Mouse (Mus musculus): ENCODE results near the gene Ano9. TPM values are rescaled to one million over a fixed set of nuclear protein-coding genes. Genes with fewer than 3 reads are reported as not detected.
A peak's percentile ranks its signal among the peaks of the same experiment; 100 is the strongest.

Ano9 gene
- total RNA-seq, 1 experiment from 2014 or later: not detected

GRCm38 (mm10) chr7:141077841-141078240 lies 39.8 kb downstream of the Ano9 start, which contains the start of gene Pkp3:
Gene Pkp3 (plus strand): TSS chr7:141078218.
- ATAC-seq (replicated peaks in 1 of 2; ENCODE audit: insufficient read depth in 1 of 2, low FRiP score in 2 of 2, low TSS enrichment in 1 of 2, low read depth in 1 of 2, poor library complexity in 2 of 2, severe bottlenecking in 2 of 2): no peak

GRCm38 (mm10) chr7:141073782-141074181 lies 43.8 kb downstream of the Ano9 start:
- no peak for ATAC-seq (replicated peaks in 1 of 2; ENCODE audit: insufficient read depth in 1 of 2, low FRiP score in 2 of 2, low TSS enrichment in 1 of 2, low read depth in 1 of 2, poor library complexity in 2 of 2, severe bottlenecking in 2 of 2)

GRCm38 (mm10) chr7:141072017-141072745 lies 45.4 kb downstream of the Ano9 start:
- peak; percentile 67 to 71 for ATAC-seq (replicated peaks in 1 of 2; ENCODE audit: insufficient read depth in 1 of 2, low FRiP score in 2 of 2, low TSS enrichment in 1 of 2, low read depth in 1 of 2, poor library complexity in 2 of 2, severe bottlenecking in 2 of 2)

GRCm38 (mm10) chr7:141070058-141070862 lies 47.3 kb downstream of the Ano9 start:
- peak; percentile 14 to 35; a peak in 1 of 4 replicates for ATAC-seq (replicated peaks in 1 of 2; ENCODE audit: insufficient read depth in 1 of 2, low FRiP score in 2 of 2, low TSS enrichment in 1 of 2, low read depth in 1 of 2, poor library complexity in 2 of 2, severe bottlenecking in 2 of 2)

- ATAC-seq (replicated peaks in 1 of 2; ENCODE audit: insufficient read depth in 1 of 2, low FRiP score in 2 of 2, low TSS enrichment in 1 of 2, low read depth in 1 of 2, poor library complexity in 2 of 2, severe bottlenecking in 2 of 2): no peak
These were observed 49.3 kb downstream of the Ano9 start for GRCm38 (mm10) chr7:141068351-141068750.

GRCm38 (mm10) chr7:141064576-141064975 lies 53.0 kb downstream of the Ano9 start:
- no peak for ATAC-seq (replicated peaks in 1 of 2; ENCODE audit: insufficient read depth in 1 of 2, low FRiP score in 2 of 2, low TSS enrichment in 1 of 2, low read depth in 1 of 2, poor library complexity in 2 of 2, severe bottlenecking in 2 of 2)

GRCm38 (mm10) chr7:141064175-141064574 lies 53.4 kb downstream of the Ano9 start:
- peak; percentile 48 to 50; a peak in 3 of 4 replicates for ATAC-seq (replicated peaks in 1 of 2; ENCODE audit: insufficient read depth in 1 of 2, low FRiP score in 2 of 2, low TSS enrichment in 1 of 2, low read depth in 1 of 2, poor library complexity in 2 of 2, severe bottlenecking in 2 of 2)

- ATAC-seq (replicated peaks in 1 of 2; ENCODE audit: insufficient read depth in 1 of 2, low FRiP score in 2 of 2, low TSS enrichment in 1 of 2, low read depth in 1 of 2, poor library complexity in 2 of 2, severe bottlenecking in 2 of 2): no peak
These were observed 54.3 kb downstream of the Ano9 start for GRCm38 (mm10) chr7:141063353-141063752.

- no peak for ATAC-seq (replicated peaks in 1 of 2; ENCODE audit: insufficient read depth in 1 of 2, low FRiP score in 2 of 2, low TSS enrichment in 1 of 2, low read depth in 1 of 2, poor library complexity in 2 of 2, severe bottlenecking in 2 of 2)
These were observed 55.1 kb downstream of the Ano9 start for GRCm38 (mm10) chr7:141062525-141062924.

- ATAC-seq (replicated peaks in 1 of 2; ENCODE audit: insufficient read depth in 1 of 2, low FRiP score in 2 of 2, low TSS enrichment in 1 of 2, low read depth in 1 of 2, poor library complexity in 2 of 2, severe bottlenecking in 2 of 2): no peak
These were observed 56.3 kb downstream of the Ano9 start for GRCm38 (mm10) chr7:141061269-141061692.

GRCm38 (mm10) chr7:141060426-141061242 lies 57.0 kb downstream of the Ano9 start, which contains the start of gene B4galnt4:
Gene B4galnt4 (plus strand): TSS chr7:141061104.
- ATAC-seq (replicated peaks in 1 of 2; ENCODE audit: insufficient read depth in 1 of 2, low FRiP score in 2 of 2, low TSS enrichment in 1 of 2, low read depth in 1 of 2, poor library complexity in 2 of 2, severe bottlenecking in 2 of 2): peak; percentile 42 to 57; a peak in 3 of 4 replicates

- no peak for ATAC-seq (replicated peaks in 1 of 2; ENCODE audit: insufficient read depth in 1 of 2, low FRiP score in 2 of 2, low TSS enrichment in 1 of 2, low read depth in 1 of 2, poor library complexity in 2 of 2, severe bottlenecking in 2 of 2)
These were observed 57.7 kb downstream of the Ano9 start for GRCm38 (mm10) chr7:141059929-141060328.

GRCm38 (mm10) chr7:141058601-141059341 lies 58.8 kb downstream of the Ano9 start:
- ATAC-seq (replicated peaks in 1 of 2; ENCODE audit: insufficient read depth in 1 of 2, low FRiP score in 2 of 2, low TSS enrichment in 1 of 2, low read depth in 1 of 2, poor library complexity in 2 of 2, severe bottlenecking in 2 of 2): no peak

- ATAC-seq (replicated peaks in 1 of 2; ENCODE audit: insufficient read depth in 1 of 2, low FRiP score in 2 of 2, low TSS enrichment in 1 of 2, low read depth in 1 of 2, poor library complexity in 2 of 2, severe bottlenecking in 2 of 2): no peak
These were observed 60.1 kb downstream of the Ano9 start for GRCm38 (mm10) chr7:141057541-141057940.

- no peak for ATAC-seq (replicated peaks in 1 of 2; ENCODE audit: insufficient read depth in 1 of 2, low FRiP score in 2 of 2, low TSS enrichment in 1 of 2, low read depth in 1 of 2, poor library complexity in 2 of 2, severe bottlenecking in 2 of 2)
These were observed 60.6 kb downstream of the Ano9 start for GRCm38 (mm10) chr7:141056976-141057375.

- no peak for ATAC-seq (replicated peaks in 1 of 2; ENCODE audit: insufficient read depth in 1 of 2, low FRiP score in 2 of 2, low TSS enrichment in 1 of 2, low read depth in 1 of 2, poor library complexity in 2 of 2, severe bottlenecking in 2 of 2)
These were observed 61.8 kb downstream of the Ano9 start for GRCm38 (mm10) chr7:141055785-141056184.

- ATAC-seq (replicated peaks in 1 of 2; ENCODE audit: insufficient read depth in 1 of 2, low FRiP score in 2 of 2, low TSS enrichment in 1 of 2, low read depth in 1 of 2, poor library complexity in 2 of 2, severe bottlenecking in 2 of 2): no peak
These were observed 65.2 kb downstream of the Ano9 start for GRCm38 (mm10) chr7:141052421-141052820.

Measured in hematopoietic stem cell, adult 5-6 weeks (primary cell).